Mouse (Mus musculus): ENCODE data around the gene Cdc25a.

DNA sequence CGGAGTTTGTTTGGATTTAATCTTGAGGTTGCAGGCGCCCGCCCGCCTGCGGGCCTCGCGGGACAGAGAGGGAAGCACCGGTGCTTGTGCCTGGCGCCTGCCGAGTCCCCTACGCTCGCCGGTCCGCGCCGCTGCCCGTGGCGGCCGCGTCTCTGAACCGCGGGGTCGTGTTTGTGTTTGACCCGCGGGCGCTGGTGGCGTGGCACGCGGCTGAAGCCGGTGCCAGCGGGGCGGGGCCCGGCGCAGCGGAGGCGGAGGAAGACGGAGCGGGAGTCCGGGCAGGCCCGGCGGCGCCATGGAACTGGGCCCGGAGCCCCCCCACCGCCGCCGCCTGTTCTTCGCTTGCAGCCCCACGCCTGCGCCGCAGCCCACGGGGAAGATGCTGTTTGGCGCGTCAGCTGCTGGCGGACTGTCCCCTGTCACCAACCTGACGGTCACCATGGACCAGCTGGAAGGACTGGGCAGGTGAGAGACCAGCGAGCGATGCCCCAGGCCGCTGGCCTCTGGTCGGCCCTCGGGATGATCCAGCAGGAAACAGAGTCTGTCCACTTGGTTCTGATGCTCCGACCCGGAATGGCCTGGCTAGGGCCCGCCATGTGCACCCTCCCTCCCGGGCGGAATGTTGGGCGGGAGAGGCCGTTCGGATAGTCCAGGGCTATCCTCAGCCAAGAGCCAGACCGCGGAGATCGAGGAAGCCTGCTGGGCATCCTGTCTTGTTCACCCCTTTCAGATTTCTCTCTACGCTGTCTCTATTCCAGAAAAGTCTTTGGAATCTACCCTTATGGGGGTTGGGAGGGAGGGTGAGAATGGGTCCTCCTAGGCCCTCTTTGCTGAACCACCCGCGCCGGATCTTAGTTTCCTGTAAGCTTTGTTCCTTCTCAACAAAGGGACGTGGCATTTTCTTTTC, 569 bp downstream of the Cdc25a start:
- no peak for TF ChIP-seq CTCF (IDR thresholded peaks at IDR 0.05; ENCODE audit: insufficient read depth, low read depth, low read length)
- TF ChIP-seq POLR2A (IDR thresholded peaks at IDR 0.05; ENCODE audit: insufficient read depth, low read depth, low read length), result no peak

All from olfactory bulb, adult 2 months (tissue).